ENCODE assay signal across 22 mouse cellular contexts in genomic region chr7:130201020-130201419, GRCm38 (mm10).
DNase-seq lines count a peak whose midpoint lies in the region; ATAC-seq and TF ChIP-seq lines count a peak whose summit lies in the region.
"Had no signal": no experiment of that assay in that cellular context is flagged by ENCODE, and none has a peak within 500 bp of the region (broad histone marks: within the 10 kb centered on the region; RNA-seq: fewer than 3 reads in every experiment).

No protein-coding gene starts in this region.

- no peak overlapping the region for H3K9ac ChIP-seq in kidney, embryonic 15.5 days
- no peak overlapping the region for H3K9ac ChIP-seq in limb, embryonic 12.5 days (replicated peaks)
- H3K9ac ChIP-seq: embryonic facial prominence, embryonic 15.5 days; forebrain, embryonic 12.5 days; forebrain, postnatal 0 days; heart, embryonic 13.5 days; hindbrain, embryonic 12.5 days had no signal

- H3K4me2 ChIP-seq in kidney, embryonic 15.5 days = 0 out of 2 replicates have a peak overlapping the region, but pooled peaks have one; percentile 0
- no peak overlapping the region for H3K4me2 ChIP-seq in limb, embryonic 12.5 days
- H3K4me2 ChIP-seq: embryonic facial prominence, embryonic 15.5 days; forebrain, embryonic 12.5 days; heart, embryonic 13.5 days; hindbrain, embryonic 12.5 days had no signal

- peaks cover 50% of the 10 kb centered on the region for H3K36me3 ChIP-seq in kidney, embryonic 15.5 days
- H3K36me3 ChIP-seq in limb, embryonic 12.5 days = peaks cover 51% of the 10 kb centered on the region
- peaks cover 34% of the 10 kb centered on the region for H3K36me3 ChIP-seq in limb, embryonic 10.5 days
- H3K36me3 ChIP-seq: G1E had no signal

- TF ChIP-seq POLR2A in olfactory bulb, adult 2 months (IDR thresholded peaks at IDR 0.05; ENCODE audit: insufficient read depth, low read depth, low read length) = no peak

- no peak for DNase-seq in kidney, postnatal 36 days
- no peak for DNase-seq in limb, embryonic 10.5 days (ENCODE audit: low spot score)
- DNase-seq in brain, adult 2 months (ENCODE audit: low read depth, low spot score) = peak; percentile 50
- DNase-seq in right cerebral cortex, postnatal 36 days (ENCODE audit: low spot score in 2 of 2) = no peak
- DNase-seq: adrenal gland, postnatal 25 days; B cell, adult 2 months; cerebellum, adult 2 months; cerebellum, postnatal 10 days; embryo, embryonic 11 days; forebrain, postnatal 0 days; gastrocnemius, postnatal 25 days; heart, postnatal 36 days had no signal

- no peak overlapping the region for H3K4me3 ChIP-seq in kidney, embryonic 15.5 days (replicated peaks)
- no peak overlapping the region for H3K4me3 ChIP-seq in limb, embryonic 12.5 days (replicated peaks)
- no peak overlapping the region for H3K4me3 ChIP-seq in limb, embryonic 10.5 days
- no peak overlapping the region for H3K4me3 ChIP-seq in olfactory bulb, adult 2 months (ENCODE audit: insufficient read depth, low read depth, low read length)
- H3K4me3 ChIP-seq: embryonic facial prominence, embryonic 15.5 days; forebrain, embryonic 12.5 days; heart, embryonic 13.5 days; hindbrain, embryonic 12.5 days had no signal

- TF ChIP-seq CTCF in olfactory bulb, adult 2 months (IDR thresholded peaks at IDR 0.05; ENCODE audit: insufficient read depth, low read depth, low read length) = no peak

- no peaks in the 10 kb centered on the region for H3K9me3 ChIP-seq in kidney, embryonic 15.5 days (replicated peaks)
- H3K9me3 ChIP-seq in limb, embryonic 12.5 days = no peaks in the 10 kb centered on the region
- H3K9me3 ChIP-seq in limb, embryonic 10.5 days (replicated peaks) = no peaks in the 10 kb centered on the region
- H3K9me3 ChIP-seq: embryonic facial prominence, embryonic 15.5 days; forebrain, embryonic 12.5 days; heart, embryonic 13.5 days; hindbrain, embryonic 12.5 days had no signal

- 22% methylated on average over 8 of the region's 8 CpGs for WGBS in kidney, embryonic 15.5 days
- 42% methylated on average over 8 of the region's 8 CpGs for WGBS in limb, embryonic 12.5 days
- WGBS in limb, embryonic 10.5 days = 55% methylated on average over 8 of the region's 8 CpGs
- WGBS in olfactory bulb, adult 2 months = 61% methylated on average over 8 of the region's 8 CpGs

- H3K4me1 ChIP-seq in kidney, embryonic 15.5 days = peaks cover 40% of the 10 kb centered on the region
- H3K4me1 ChIP-seq in limb, embryonic 12.5 days (replicated peaks) = peaks cover 51% of the 10 kb centered on the region
- H3K4me1 ChIP-seq in limb, embryonic 10.5 days = peaks cover 16% of the 10 kb centered on the region
- peaks cover 10% of the 10 kb centered on the region; the same call in 1 of the 2 replicates for H3K4me1 ChIP-seq in olfactory bulb, adult 2 months (ENCODE audit: control insufficient read depth, insufficient read depth, low read length)

- peak overlapping the region; percentile 67 for H3K27ac ChIP-seq in kidney, embryonic 15.5 days
- H3K27ac ChIP-seq in limb, embryonic 12.5 days = peak overlapping the region; percentile 54
- no peak overlapping the region for H3K27ac ChIP-seq in limb, embryonic 10.5 days
- 0 out of 2 replicates have a peak overlapping the region, but pooled peaks have one; percentile 32 for H3K27ac ChIP-seq in olfactory bulb, adult 2 months (ENCODE audit: insufficient read depth, low read depth, low read length)
- H3K27ac ChIP-seq: embryonic facial prominence, embryonic 15.5 days; forebrain, embryonic 12.5 days; heart, embryonic 13.5 days; hindbrain, embryonic 12.5 days had no signal

- peak; percentile 65 for ATAC-seq in kidney, embryonic 15.5 days (replicated peaks; ENCODE audit: low FRiP score)
- no peak for ATAC-seq in limb, embryonic 12.5 days (ENCODE audit: insufficient number of reproducible peaks, insufficient read depth, low FRiP score, low TSS enrichment, low read depth)
- ATAC-seq: CD4-positive, CD25-positive, alpha-beta regulatory T cell, adult 4 months; forebrain, postnatal 0 days; hindbrain, embryonic 16.5 days had no signal

- H3K27me3 ChIP-seq in kidney, embryonic 15.5 days = no peaks in the 10 kb centered on the region
- no peaks in the 10 kb centered on the region for H3K27me3 ChIP-seq in limb, embryonic 12.5 days
- no peaks in the 10 kb centered on the region for H3K27me3 ChIP-seq in limb, embryonic 10.5 days (ENCODE audit: low read depth, poor library complexity, severe bottlenecking)
- H3K27me3 ChIP-seq: embryonic facial prominence, embryonic 15.5 days; forebrain, embryonic 12.5 days; heart, embryonic 13.5 days; hindbrain, embryonic 12.5 days had no signal
